Mouse (Mus musculus): ENCODE data around the gene Arid3a.
A peak's percentile ranks its signal among the peaks of the same experiment; 100 is the strongest.

The Arid3a gene

GRCm38 (mm10) chr10:79908167-79909091 lies 18.4 kb upstream of the Arid3a start, which contains the start of gene Med16:
Gene Med16, minus strand, starts transcription at chr10:79908923.
- DNase-seq (ENCODE audit: low spot score): peak; percentile 96

GRCm38 (mm10) chr10:79909092-79909922 lies 17.5 kb upstream of the Arid3a start:
- DNase-seq (ENCODE audit: low spot score): peak; percentile 58

- DNase-seq (ENCODE audit: low spot score): no peak
Measured at GRCm38 (mm10) chr10:79910556-79910955, 16.3 kb upstream of the Arid3a start, which contains the start of gene Gm26602. Gene Gm26602, plus strand, starts transcription at chr10:79910856.

- DNase-seq (ENCODE audit: low spot score): no peak
Measured at GRCm38 (mm10) chr10:79912412-79912811, 14.4 kb upstream of the Arid3a start.

- DNase-seq (ENCODE audit: low spot score): no peak
Measured at GRCm38 (mm10) chr10:79914131-79914947, 12.5 kb upstream of the Arid3a start.

GRCm38 (mm10) chr10:79914948-79915596 lies 11.8 kb upstream of the Arid3a start:
- DNase-seq (ENCODE audit: low spot score): no peak

GRCm38 (mm10) chr10:79916081-79916480 lies 10.8 kb upstream of the Arid3a start:
- DNase-seq (ENCODE audit: low spot score): no peak

GRCm38 (mm10) chr10:79916808-79917531 lies 9.9 kb upstream of the Arid3a start, which contains the start of gene Kiss1r:
Gene Kiss1r, plus strand, starts transcription at chr10:79916971.
- peak; percentile 81 for DNase-seq (ENCODE audit: low spot score)

GRCm38 (mm10) chr10:79917532-79918100 lies 9.2 kb upstream of the Arid3a start:
- no peak for DNase-seq (ENCODE audit: low spot score)

GRCm38 (mm10) chr10:79918231-79919078 lies 8.4 kb upstream of the Arid3a start:
- no peak for DNase-seq (ENCODE audit: low spot score)

- DNase-seq (ENCODE audit: low spot score): no peak
Measured at GRCm38 (mm10) chr10:79919251-79919849, 7.5 kb upstream of the Arid3a start.

- DNase-seq (ENCODE audit: low spot score): no peak
Measured at GRCm38 (mm10) chr10:79920056-79920890, 6.6 kb upstream of the Arid3a start.

GRCm38 (mm10) chr10:79920958-79921535 lies 5.8 kb upstream of the Arid3a start, which contains the start of gene R3hdm4:
Gene R3hdm4, minus strand, starts transcription at chr10:79921208.
- DNase-seq (ENCODE audit: low spot score): no peak

GRCm38 (mm10) chr10:79921572-79921971 lies 5.3 kb upstream of the Arid3a start:
- DNase-seq (ENCODE audit: low spot score): no peak

GRCm38 (mm10) chr10:79924998-79925784 lies 1.7 kb upstream of the Arid3a start:
- peak; percentile 97 for DNase-seq (ENCODE audit: low spot score)

GRCm38 (mm10) chr10:79925785-79926490 lies 905 bp upstream of the Arid3a start:
- no peak for DNase-seq (ENCODE audit: low spot score)
